Mouse (Mus musculus) heart, postnatal 0 days (tissue): ENCODE results near the gene Elf2. TPM values are rescaled to one million over a fixed set of nuclear protein-coding genes. Genes with fewer than 3 reads are reported as not detected.

Experiments used
- ATAC-seq: fragments of 200-750 bp; cut with Nextera tagmentation; 2 replicates; pipeline ENCODE4 v1.8.0; 2017; ENCODE audit warnings: low read depth, moderate number of reproducible peaks, moderate library complexity; ENCODE audit not compliant: insufficient read depth
- DNase-seq: peaks from one replicate; pipeline ENCODE4 v3.0.0-alpha.2; 2016; ENCODE audit warnings: low spot score
- H3K27ac ChIP-seq: fragments of 300-500 bp; sonication (generic); 2 replicates; pipeline ENCODE4 v1.5.1; 2014; ENCODE audit warnings: low read depth, mild to moderate bottlenecking
- H3K27me3 ChIP-seq: fragments of 300-500 bp; sonication (generic); 2 replicates; pipeline ENCODE4 v1.6.1; 2014; ENCODE audit warnings: low read length, mixed read lengths; ENCODE audit not compliant: control insufficient read depth, insufficient read depth
- H3K36me3 ChIP-seq: fragments of 300-500 bp; sonication (generic); replicated peaks from 2 replicates; pipeline ENCODE4 v1.6.1; 2014; ENCODE audit warnings: low read length, mixed read lengths; ENCODE audit not compliant: control insufficient read depth, insufficient read depth
- H3K4me1 ChIP-seq: fragments of 300-500 bp; sonication (generic); 2 replicates; pipeline ENCODE4 v1.6.1; 2014; ENCODE audit warnings: antibody characterized with exemption; ENCODE audit not compliant: control insufficient read depth, insufficient read depth
- H3K4me2 ChIP-seq: fragments of 300-500 bp; sonication (generic); 2 replicates; pipeline ENCODE4 v1.6.1; 2014; ENCODE audit warnings: low read depth, mild to moderate bottlenecking, low read length, moderate library complexity
- H3K4me3 ChIP-seq: fragments of 300-500 bp; sonication (generic); 2 replicates; pipeline ENCODE4 v1.5.1; 2014; ENCODE audit warnings: low read depth, low read length
- H3K9ac ChIP-seq: fragments of 300-500 bp; sonication (generic); replicated peaks from 2 replicates; pipeline ENCODE4 v1.6.1; 2014; ENCODE audit warnings: low read depth, low read length, mixed read lengths
- H3K9me3 ChIP-seq: fragments of 300-500 bp; sonication (generic); replicated peaks from 2 replicates; pipeline ENCODE4 v1.6.1; 2016; ENCODE audit warnings: low read length; ENCODE audit not compliant: control insufficient read depth
- CTCF ChIP-seq: IDR thresholded peaks from 2 replicates; pipeline ENCODE4 v1.5.1; 2016; ENCODE audit warnings: antibody characterized with exemption, control low read depth, low read depth
- EP300 ChIP-seq: IDR thresholded peaks from 2 replicates; pipeline ENCODE4 v1.6.1; 2016; ENCODE audit warnings: antibody characterized with exemption, low read depth
- WGBS: fragments of 180-500 bp; shearing (Covaris S2); extraction: QIAGEN DNeasy Blood & Tissue Kit; methylation state at CpG from one replicate; pipeline ENCODE4 v1.1.7; 2014; 5-methylcytosine and 5-hydroxymethylcytosine counted together
- polyA plus RNA-seq: library from polyadenylated mRNA; unstranded; fragments of >200 nt; fragmentation: Nextera tagmentation; extraction: Ambion mirVana; gene quantifications from 2 replicates; pipeline ENCODE4 v1.2.1, GENCODE M21; 2015
- total RNA-seq: library from RNA; depleted of rRNA; stranded (reverse); fragments of >200 nt; gene quantifications from 2 replicates; pipeline ENCODE4 v1.2.3, GENCODE M21; 2014; ENCODE audit warnings: low replicate concordance

Gene Elf2
- total and polyA plus RNA-seq, 2 experiments from 2014 or later = 46.5 to 84.0 TPM

- Histone ChIP-seq H3K36me3 (no peaks in the 10 kb centered on the region), H3K27ac (no peak overlapping the region), H3K4me2 (no peak overlapping the region), H3K9ac (no peak overlapping the region), H3K4me1 (no peaks in the 10 kb centered on the region), H3K27me3 (no peaks in the 10 kb centered on the region), H3K4me3 (no peak overlapping the region), H3K9me3 (no peaks in the 10 kb centered on the region)
- TF ChIP-seq EP300 = no peak
- TF ChIP-seq CTCF = no peak
- ATAC-seq (no peak), DNase-seq (no peak)
- WGBS = 82% methylated on average over 6 of the region's 6 CpGs
These were observed 124.8 kb downstream of the Elf2 start for GRCm38 (mm10) chr3:51215681-51216080.

- no peak overlapping the region for H3K4me2 ChIP-seq
- H3K9me3 ChIP-seq = no peaks in the 10 kb centered on the region
- H3K4me1 ChIP-seq = peaks cover 6% of the 10 kb centered on the region
- H3K27me3 ChIP-seq = no peaks in the 10 kb centered on the region
- H3K9ac ChIP-seq = no peak overlapping the region
- ATAC-seq (no peak), DNase-seq (no peak)
- H3K4me3 ChIP-seq = no peak overlapping the region
- H3K27ac ChIP-seq = no peak overlapping the region
- H3K36me3 ChIP-seq = no peaks in the 10 kb centered on the region
- WGBS = 91% methylated on average over 3 of the region's 3 CpGs
- TF ChIP-seq CTCF (no peak), EP300 (no peak)
These were observed 127.4 kb downstream of the Elf2 start for GRCm38 (mm10) chr3:51213111-51213510.

GRCm38 (mm10) chr3:51210485-51210884, 130.0 kb downstream of the Elf2 start:
- Histone ChIP-seq H3K9me3 (no peaks in the 10 kb centered on the region), H3K27me3 (no peaks in the 10 kb centered on the region), H3K4me1 (peaks cover 13% of the 10 kb centered on the region), H3K9ac (no peak overlapping the region), H3K27ac (no peak overlapping the region), H3K4me2 (no peak overlapping the region), H3K36me3 (no peaks in the 10 kb centered on the region), H3K4me3 (no peak overlapping the region)
- TF ChIP-seq EP300 (no peak), CTCF (no peak)
- 98% methylated on average over 3 of the region's 3 CpGs for WGBS
- DNase-seq = no peak
- ATAC-seq = no peak

GRCm38 (mm10) chr3:51209503-51210314, 130.8 kb downstream of the Elf2 start:
- ATAC-seq (no peak), DNase-seq (no peak)
- TF ChIP-seq EP300 (no peak), CTCF (no peak)
- H3K36me3 ChIP-seq = no peaks in the 10 kb centered on the region
- no peak overlapping the region for H3K4me2 ChIP-seq
- no peak overlapping the region for H3K4me3 ChIP-seq
- no peak overlapping the region for H3K27ac ChIP-seq
- no peak overlapping the region for H3K9ac ChIP-seq
- H3K9me3 ChIP-seq = no peaks in the 10 kb centered on the region
- H3K27me3 ChIP-seq = no peaks in the 10 kb centered on the region
- peaks cover 13% of the 10 kb centered on the region for H3K4me1 ChIP-seq
- WGBS = 83% methylated on average over 7 of the region's 7 CpGs

- Histone ChIP-seq H3K27me3 (no peaks in the 10 kb centered on the region), H3K9ac (no peak overlapping the region), H3K4me3 (no peak overlapping the region), H3K9me3 (no peaks in the 10 kb centered on the region), H3K27ac (no peak overlapping the region), H3K4me1 (peaks cover 13% of the 10 kb centered on the region), H3K4me2 (no peak overlapping the region), H3K36me3 (no peaks in the 10 kb centered on the region)
- DNase-seq (no peak), ATAC-seq (no peak)
- 76% methylated on average over 5 of the region's 5 CpGs for WGBS
- TF ChIP-seq CTCF = no peak
- no peak for TF ChIP-seq EP300
These were observed 131.8 kb downstream of the Elf2 start for GRCm38 (mm10) chr3:51208633-51209032.

GRCm38 (mm10) chr3:51206521-51206920, 133.9 kb downstream of the Elf2 start:
- H3K36me3 ChIP-seq = no peaks in the 10 kb centered on the region
- no peaks in the 10 kb centered on the region for H3K9me3 ChIP-seq
- DNase-seq (no peak), ATAC-seq (no peak)
- H3K27me3 ChIP-seq = no peaks in the 10 kb centered on the region
- no peak overlapping the region for H3K4me2 ChIP-seq
- 91% methylated on average over 7 of the region's 7 CpGs for WGBS
- no peak overlapping the region for H3K27ac ChIP-seq
- peaks cover 25% of the 10 kb centered on the region for H3K4me1 ChIP-seq
- H3K9ac ChIP-seq = no peak overlapping the region
- no peak for TF ChIP-seq EP300
- TF ChIP-seq CTCF = no peak
- no peak overlapping the region for H3K4me3 ChIP-seq
